Mouse (Mus musculus) effector memory CD4-positive, alpha-beta T cell, adult 7 months (primary cell): ENCODE data around the gene Fat1. TPM values are rescaled to one million over a fixed set of nuclear protein-coding genes. Genes with fewer than 3 reads are reported as not detected.

ENCODE experiments used
- polyA plus RNA-seq: library from polyadenylated mRNA; unstranded; fragments of 100-300 nt; shearing (Covaris generic); gene quantifications from one replicate; pipeline ENCODE4 v1.2.1, GENCODE M21; 2017

Fat1 gene
- polyA plus RNA-seq, result 0.02 TPM

GRCm38 (mm10) chr8:44934850-44935497 lies at the start of gene Fat1:
Gene Fat1, plus strand, starts transcription at chr8:44935447.

DNA sequence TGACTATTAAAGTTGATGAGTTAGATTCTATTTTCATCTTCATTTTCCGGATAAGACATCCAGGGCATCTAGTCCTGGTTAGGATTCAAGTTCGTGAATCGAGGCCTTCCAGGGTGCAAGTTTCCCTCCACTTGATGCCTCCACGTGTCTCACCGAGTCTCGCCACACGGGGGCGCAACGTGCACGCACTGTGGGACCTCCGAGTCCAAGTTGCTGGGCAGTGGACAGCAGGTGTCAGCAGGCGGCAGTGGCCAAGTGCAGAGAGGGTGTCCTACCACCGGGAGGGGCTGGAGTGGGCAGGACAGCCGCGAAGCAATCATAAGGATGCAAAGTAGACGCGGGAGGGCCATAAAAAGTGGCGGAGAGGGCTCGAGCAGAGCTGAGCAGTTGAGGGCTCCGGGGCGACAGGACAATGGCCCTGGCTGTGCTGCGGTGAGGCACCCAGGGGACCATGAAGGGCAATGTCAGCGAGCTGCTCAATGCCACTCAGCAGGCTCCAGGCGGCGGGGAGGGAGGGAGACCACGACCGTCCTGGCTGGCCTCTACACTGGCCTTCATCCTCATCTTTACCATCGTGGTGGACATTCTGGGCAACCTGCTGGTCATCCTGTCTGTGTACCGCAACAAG lies 133.6 kb downstream of the Fat1 start, which contains the start of gene Mtnr1a:
Gene Mtnr1a, plus strand, starts transcription at position 379 of the 628 bp plus-strand sequence.

Other genes starting within 250 kb of the Fat1 start
- not detected for gene Mtnr1a, start 133.7 kb downstream of the Fat1 start, polyA plus RNA-seq